Mouse (Mus musculus) spleen, postnatal 36 days (tissue): ENCODE results near the gene Abhd2.

Experiments
- DNase-seq, 2 experiments: peaks; one replicate each; pipeline ENCODE4 v3.0.0; 2022; ENCODE audit warnings: low spot score in 2 of 2, mixed read lengths in 1 of 2

Gene Abhd2

DNA sequence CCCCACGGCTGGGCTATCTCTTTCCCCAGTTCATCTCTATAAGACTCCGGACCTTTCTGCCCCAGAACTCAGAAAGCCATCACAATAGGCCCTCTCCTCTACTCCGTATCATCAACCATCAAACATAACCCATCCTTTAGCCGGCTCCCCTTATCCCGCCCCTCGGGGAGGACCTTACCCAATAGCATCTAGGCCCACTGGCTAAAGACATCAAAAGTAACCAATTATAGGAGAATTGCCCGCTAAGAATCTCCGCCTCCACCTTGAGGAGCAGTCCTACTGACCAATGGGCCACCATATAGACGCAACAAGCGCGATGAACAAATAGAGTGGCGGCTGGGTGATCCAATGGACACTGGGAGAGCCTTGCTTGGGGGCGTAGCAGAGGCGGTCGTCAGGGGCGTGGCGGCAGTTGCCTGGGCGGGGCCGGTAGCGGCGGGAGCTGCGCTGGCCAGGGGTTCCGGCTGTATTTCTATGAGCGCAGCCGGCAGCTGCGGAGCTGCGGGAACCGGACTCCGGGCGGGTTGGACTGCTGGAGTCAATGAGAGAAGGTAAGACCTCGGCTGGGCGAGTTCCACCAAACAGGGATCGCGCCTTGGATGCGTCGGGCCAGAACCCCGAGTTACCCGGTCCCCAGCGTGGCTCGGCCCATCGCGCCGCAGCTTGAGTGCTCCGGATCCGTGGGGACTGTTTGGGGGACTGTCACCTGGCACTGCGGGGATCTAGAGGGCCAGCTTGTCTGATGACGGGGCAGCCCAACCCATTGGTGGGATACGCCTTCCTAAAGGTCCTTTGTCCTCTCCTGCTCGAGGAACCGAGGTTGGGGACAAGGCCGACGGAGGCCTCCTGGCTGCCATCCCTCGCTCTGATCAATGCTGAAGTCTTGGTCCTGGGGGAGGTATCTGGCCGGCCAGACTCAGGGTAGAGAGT is at the start of gene Abhd2:
Gene Abhd2 (plus strand): TSS at position 411 of the 930 bp plus-strand sequence.
- peak; percentile 99 for DNase-seq

DNA sequence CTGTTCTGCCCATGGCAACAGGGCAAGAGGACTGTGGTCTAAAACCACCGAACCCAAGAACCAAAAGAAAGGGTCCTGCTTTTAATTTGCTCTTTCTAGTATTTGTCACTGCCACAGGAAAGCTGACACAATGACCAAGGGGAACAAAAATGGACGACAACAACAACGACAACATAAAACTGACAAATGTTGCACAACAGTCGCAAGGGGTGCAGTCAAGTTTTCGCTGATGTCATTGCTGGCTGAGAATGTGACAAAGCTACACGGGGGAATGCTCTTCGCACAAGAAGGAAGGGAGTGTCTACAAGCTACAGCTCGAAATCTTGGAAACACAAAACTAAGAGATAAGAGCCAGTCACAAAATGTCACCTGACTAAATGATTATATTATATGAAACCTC is 47.5 kb upstream of the Abhd2 start:
- no peak for DNase-seq

DNA sequence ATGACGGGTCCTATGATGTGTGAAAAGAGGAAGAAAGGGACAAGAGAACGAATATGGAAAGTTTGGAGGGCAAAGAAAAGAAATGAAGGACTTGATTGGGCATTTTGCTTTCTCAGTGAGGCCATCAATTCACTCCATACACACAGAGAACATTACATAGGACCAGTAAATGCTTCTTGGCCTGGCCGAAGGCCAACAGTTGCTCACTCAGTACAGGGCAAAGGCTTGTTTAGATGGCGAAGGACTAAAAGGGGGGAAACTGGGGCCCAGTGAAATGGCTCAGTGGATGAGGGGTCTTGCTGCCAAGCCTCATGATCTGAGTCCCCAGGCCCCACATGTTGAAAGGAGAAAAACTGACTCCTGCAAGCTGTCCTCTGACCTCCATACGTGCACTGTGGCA is 46.8 kb upstream of the Abhd2 start:
- no peak for DNase-seq

DNA sequence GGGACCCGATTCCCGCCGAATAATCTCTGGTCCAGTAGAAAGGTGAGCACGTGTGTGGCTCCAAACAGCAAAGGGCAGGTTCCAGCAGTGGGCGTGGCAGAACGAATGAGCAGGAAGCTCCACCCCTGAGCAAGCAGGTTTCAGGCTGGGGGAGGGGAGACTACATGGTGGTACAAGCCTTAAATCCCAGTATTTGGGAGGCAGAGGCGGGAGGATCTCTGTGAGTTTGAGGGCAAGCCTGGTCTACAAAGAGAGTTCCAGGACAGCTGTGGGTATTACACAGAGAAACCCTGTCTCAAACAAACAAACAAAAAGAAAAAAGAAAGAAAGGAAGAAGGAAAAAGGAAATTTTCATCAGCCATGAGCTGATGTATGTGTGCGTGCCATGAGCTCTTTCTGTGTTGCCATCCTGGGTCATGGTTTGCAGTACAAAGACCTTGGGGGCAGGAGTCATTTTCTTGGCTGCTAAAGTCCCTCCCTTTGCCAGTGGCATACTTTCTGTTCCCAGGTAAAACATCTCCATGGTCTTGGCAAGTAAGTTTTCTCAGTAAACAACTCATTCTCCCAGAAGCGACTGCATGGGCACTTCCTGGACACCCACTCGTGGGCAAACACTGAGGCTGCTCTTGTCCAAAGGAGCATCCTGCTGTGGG is 46.0 kb upstream of the Abhd2 start:
- no peak for DNase-seq

DNA sequence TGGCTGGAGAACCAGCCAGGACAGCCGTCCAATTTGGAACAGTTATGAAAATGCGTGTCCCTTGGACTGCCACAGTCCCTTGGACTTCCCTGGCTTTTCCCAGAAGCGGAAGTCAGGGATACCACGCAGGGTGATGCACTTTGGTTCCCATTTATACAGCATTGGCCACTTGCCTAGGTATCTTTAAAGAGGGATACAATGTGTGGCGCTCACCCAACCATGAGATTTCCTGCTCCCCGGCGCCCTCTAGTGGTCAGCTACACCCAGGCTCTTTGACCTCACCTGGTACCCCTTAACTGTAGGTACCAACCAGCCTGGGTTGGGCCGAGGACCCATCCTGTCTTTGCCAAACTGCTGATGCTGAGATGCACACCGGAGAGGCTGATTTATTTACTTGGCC is 44.5 kb upstream of the Abhd2 start:
- DNase-seq = peak; percentile 54 to 63

DNA sequence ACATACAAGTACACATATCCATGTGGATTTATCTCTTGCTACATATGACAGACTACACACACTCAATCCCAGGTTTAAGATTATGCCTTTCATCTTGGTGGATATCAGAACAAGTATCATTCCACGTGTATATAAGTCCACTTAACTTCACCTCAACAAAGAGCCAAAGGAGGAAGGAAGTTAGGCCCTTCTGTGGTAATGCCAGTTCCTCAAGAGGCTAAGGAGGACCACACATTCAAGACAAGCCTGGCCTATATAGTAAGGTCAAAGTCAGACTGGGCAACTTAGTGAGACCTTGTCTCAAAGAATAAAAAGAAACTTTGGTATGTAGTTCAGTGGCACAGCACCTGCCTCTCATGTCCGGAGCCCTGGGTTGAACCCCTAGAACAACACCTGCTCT is 41.4 kb upstream of the Abhd2 start:
- no peak for DNase-seq

DNA sequence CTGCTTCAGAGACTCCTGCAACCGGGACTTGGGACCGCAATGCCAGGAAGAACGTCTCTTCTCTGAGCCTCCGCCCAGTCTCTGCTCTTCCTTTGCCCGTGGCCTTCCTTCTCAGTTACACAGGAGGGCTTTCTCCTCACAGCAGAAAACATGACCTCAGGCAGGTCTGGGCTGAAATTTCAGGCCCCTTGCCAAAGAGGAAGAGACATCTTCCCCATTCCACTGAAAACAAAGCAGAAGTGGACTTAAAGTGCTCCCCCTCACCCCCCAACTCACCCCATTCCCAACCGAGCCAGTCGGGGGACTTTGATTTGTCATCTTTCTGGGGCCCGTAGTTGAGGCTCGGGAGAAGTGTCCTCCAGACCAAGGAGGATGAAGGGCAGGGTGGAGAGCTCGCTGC is 41.0 kb upstream of the Abhd2 start:
- DNase-seq = no peak

DNA sequence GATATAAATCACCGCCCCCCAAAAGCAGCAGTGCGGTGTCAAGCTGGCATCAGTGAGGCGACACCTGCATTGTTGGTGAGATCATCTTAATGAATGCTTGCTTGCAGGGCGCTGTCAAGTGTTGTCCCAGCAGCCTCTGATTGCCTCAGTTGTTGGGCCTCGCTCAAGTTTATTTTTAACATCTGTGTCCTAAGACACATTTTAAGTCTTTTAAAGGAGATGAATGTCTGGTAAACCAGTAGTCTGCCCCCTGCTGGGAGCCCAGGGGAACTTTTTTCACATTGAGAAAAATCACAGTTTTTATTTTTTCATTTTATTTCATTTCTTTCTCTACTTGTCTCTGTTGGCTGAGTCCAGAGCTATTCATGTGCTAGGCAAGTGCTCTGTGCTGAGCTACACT is 34.3 kb upstream of the Abhd2 start:
- DNase-seq = no peak

DNA sequence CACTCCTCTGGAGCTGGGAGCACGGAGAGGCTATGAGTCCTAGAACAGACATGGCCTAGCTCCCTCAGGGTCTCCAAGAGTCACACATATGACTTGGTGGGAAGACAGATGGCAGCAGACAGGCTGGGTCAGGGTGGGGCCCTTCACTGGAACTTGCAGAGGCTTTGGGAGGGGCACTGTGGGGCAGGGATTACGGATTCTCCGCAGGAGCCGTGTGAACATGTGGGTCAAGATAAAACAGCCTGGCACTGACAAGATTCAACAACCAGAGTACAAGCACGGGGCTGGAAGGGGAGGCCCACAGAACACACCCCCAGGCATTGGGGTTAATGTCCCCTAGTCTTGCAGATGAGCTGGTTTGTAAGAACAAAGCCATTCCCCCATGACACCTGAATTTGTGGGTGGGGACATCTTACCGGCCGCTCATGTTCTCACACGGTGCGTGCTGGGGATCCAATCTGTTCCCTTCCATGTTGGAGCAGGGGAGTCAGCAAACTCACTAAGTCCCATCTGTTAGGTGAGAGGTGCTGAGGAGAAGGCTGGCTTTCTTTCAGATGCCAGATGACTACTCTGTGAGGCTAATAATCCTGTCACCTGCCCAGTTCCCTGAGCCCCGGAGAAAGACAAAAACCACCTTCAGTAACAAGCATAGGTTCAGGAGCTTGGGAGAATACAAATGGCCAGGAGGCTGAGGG is 30.9 kb upstream of the Abhd2 start:
- DNase-seq = no peak

DNA sequence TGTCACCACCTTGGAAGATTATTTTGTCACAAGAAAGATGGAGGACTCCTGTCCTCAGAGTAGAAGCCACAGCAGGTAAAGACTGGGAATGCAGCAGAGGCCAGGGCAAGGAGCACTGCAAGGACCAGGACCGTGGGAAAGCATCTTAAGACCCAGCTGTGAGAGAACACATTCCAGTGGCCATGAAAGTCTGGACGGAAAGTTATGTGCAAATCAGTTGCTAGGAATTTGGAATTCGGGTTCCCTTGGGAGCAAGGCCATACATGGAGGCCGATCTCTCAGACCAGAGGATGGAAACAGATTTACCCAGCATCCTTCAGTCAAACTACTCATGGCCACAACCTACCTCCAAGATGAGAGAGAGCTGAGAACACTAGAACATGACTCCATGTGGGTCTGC is 29.8 kb upstream of the Abhd2 start:
- DNase-seq = no peak

DNA sequence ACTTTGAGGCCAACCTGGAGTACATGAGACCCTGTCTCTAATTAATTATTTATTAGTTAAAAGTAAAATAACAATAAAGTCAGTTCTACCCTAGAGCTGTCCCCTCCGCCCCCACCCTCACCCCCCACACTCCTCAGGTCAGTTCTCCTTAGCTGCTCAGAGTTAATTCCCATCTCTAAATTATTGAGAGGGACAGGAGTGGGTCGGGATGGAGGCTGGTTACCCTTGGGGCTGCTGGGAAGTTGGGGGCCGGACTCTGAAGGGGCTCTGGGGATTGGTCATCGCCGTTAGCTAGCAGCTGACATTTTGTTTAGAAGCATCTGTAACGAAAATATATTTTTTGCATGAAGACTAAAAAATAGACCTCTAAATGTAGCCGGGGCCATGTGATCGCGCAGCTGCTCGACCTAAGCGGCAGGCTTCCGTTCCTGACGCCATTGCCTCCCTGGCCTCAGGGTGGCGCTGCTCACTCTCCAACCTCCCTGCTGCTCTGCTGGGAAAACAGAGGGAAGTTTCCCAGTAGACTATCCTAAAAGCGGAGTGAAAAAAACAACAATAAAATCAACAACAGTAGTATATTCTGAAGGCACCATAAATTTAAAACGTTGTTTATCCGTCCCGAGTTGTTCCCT is 26.8 kb upstream of the Abhd2 start:
- peak in 1 of 2 experiments; percentile 15 for DNase-seq

DNA sequence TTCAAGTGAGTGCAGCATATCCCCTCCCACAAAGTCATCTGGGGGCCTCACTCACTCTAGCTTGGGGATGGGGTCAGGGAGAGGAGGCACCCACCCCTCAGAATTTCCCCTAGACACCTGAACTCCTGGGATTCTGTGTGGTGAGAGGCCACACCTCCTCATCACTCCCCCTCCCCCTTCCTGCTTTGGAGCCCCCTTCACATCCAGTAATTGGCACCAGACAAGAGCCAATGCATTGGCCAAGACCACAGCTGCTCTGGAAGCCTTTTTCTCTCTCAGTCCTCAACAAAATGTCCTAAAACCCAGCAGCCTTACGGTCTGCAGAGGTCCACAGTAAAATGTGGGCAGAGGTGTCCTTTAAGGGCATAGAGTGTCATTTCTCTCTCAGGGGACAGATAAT is 25.6 kb upstream of the Abhd2 start:
- DNase-seq = no peak

DNA sequence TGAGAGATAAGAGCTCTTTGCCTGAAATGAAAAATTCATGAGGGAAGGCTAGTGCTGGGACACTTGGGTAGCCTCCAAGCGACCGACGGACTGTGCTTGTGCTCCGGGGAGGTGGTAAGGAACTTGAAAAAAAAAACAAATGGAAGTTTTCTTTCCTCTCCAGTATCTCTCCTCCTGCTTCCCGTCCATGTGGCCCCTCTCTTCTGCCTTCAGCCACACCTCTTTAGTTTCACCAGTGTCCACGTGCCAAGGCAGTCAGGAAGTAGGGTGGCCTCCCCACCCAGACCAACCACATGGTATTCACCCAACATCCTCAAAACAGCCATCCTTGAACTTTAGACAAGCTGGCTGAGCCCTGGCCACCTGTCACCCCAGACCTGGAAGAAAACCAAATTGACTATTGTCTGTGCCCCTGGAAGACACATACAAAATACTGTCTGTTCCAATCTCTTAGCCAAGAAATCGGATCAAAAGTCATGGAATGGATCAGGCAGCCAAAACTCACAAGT is 25.1 kb upstream of the Abhd2 start:
- no peak for DNase-seq

DNA sequence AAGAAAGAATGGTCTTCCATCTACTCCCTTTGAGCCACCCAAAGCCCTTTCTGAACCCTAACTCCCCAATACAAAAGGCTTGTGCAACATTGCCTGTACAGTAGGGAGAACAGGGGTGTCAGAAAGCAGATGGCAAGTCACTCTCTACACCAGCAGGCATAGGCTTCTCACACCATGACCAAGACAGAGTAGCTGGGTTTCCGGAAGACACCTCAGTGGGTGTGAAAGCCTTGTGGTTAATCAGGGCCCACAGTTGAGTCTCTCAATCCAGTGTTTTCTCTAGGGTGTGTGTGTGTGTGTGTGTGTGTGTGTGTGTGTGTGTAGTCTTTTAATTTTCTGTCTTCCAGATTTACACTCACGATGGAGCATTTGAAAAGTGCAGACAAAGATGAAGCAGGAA is 23.4 kb upstream of the Abhd2 start:
- no peak for DNase-seq

DNA sequence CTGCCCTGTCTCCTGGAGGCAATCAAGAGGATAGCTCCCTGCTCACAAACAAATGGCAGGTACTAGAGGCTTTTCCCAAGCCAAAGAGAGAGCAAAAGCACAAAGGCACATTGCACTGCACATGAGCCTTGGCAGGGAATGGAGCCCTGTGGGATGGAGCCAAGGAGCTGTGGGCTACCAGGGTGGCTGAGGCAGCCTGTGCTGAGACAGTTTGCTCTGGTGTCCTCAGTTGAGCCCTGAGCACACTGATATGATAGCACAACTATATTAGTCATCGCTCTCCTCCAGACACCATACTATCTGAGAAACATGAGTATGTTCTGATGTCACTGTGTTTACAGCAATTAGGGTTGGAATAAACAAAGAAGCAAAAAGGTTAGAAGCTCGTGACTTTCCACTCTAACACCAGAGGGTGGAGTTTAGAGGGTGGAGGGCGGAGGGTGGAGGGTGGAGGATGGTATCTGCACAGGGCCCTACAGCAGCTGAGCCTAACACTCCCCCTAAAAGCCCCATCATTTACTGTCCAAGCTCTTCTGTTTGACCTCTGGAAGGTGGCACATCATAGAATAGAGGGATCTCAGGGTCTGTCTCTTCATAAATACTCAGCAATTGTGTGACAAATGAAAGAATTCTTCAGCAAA is 18.6 kb upstream of the Abhd2 start:
- no peak for DNase-seq

DNA sequence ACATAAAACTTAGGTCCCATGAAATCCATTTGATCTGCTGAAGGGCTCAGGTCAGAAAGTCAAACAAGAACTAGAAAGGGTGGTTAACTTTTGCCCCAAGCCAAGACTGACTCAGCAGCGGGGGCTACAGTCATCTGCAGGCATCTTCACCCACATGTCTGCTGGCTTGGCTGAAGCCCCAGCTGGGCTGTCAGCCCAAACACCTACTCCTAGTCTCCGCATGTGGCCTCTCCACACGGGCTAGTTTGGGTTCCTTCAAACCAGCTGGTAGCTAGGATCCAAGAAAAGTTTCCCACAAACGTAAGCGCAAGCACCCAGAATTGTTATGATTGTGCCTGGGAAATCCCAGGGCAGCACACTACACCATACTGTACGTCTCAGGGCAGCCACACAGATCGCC is 17.6 kb upstream of the Abhd2 start:
- no peak for DNase-seq

DNA sequence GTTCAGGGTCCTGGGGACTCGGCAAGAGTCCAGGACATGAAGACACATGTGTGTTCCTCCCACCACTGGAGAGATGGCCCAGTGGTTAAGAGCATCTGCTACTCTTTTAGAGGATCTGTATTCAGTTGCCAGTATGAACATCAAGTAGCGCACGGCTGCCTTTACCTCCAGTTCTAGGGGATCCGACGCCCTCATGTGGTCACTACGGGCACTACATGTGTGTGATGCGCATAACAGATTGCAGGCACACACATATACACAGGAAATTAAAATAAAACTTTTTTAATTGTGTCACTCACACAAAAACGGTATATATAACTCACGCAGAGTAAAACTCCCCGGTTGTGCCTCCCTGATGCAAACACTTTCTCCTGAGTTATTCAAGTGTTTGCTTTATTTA is 17.2 kb upstream of the Abhd2 start:
- no peak for DNase-seq

DNA sequence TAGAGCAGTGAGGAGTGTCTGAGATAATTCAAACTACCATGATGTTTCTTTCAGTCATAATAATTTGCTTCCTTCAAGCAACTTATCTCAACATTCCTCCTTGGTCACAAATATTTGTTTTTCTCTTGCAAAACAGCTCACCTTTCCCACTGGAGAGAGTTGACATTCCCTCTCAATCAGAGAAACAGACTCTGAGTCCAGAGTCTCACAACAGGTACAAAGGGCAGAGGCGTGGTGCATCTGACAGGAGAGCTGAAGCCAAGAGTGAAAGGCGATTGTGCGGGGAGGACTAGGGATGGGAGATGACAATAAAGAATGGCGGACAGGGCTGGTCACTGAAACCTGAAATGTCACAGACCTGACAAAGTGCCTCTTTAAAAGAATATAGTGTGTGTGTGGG is 16.3 kb upstream of the Abhd2 start:
- no peak for DNase-seq

DNA sequence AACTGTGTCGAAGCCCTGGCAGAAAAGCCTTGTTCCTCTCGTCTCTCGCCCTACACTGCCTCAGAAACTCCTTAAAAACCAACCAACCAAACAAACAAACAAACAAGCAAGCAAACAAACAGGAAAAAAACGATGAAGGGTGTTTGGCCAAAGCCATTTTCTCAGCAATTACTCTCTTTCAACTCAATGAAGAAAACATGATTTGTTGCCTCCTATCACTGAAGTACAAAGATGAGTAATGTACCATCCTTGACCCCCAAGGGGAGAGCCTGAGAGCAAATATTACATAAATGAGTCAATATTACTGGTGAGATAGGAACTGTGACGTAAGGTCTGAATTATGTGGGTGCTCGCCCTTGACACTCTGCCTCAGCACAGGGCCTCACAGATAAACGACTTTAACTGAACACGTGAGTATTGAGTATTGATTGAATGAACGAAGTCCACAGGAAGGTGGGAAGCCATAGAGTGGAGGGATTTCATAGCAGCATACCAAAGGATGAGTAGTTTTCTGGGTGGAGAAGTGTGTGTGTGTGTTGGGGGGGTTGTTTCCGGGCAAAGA is 13.9 kb upstream of the Abhd2 start:
- no peak for DNase-seq

DNA sequence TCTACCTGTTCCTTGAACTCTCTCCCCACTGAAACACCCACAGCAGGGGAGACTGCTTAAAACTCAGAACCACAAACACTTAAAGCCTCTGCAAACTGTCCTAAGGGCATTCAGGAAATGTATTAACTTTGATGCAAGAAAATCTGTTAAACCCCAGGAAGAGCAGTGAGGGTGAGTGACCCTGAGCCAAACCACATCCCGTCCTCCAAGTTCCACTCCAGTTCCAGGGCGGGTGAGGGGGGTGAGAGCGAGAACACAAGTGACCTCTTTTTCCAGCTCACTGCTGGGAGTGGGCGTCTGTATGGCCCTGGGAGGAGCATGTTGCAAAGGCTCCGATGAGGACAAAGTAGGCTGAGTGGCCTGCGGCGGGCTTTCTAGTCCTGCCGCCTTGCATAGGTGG is 10.5 kb upstream of the Abhd2 start:
- DNase-seq = no peak

DNA sequence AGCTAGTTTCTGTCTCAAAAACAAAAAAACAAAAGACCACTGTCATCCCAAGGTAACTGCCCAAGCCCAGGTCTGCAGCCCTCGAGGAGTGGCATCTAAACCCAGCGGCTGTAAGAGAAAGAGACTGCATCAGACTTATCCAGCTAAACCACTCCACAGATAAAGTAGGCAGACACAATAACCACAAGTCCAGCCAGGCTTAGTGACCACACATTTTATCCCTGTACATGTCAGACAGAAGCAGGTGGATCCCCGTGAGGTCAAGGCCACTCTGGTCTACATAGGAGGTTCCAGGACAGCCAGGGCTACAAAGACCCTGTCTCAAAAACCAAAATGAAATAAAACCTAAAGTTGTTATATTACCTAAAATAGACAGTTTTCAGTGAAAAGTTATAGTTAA is 9.2 kb upstream of the Abhd2 start:
- DNase-seq = no peak
